Mouse (Mus musculus): Measurements from ENCODE around the gene Medag.

GRCm38 (mm10) chr5:149409502-149409901 lies 2.0 kb upstream of the Medag start:
- TF ChIP-seq POLR2A (IDR thresholded peaks at IDR 0.05; ENCODE audit: insufficient read depth, low read depth, low read length): no peak
- no peak for TF ChIP-seq CTCF (IDR thresholded peaks at IDR 0.05)

All from heart, adult 2 months (tissue).